Mouse (Mus musculus) brain, embryonic 14.5 days (tissue): Measurements from ENCODE around the gene Nelfcd.

Experiments used
- CTCF ChIP-seq: fragments of 200-500 bp; IDR thresholded peaks from 2 replicates; pipeline ENCODE4 v1.5.1; 2012; ENCODE audit warnings: inconsistent platforms, mild to moderate bottlenecking, moderate library complexity, borderline replicate concordance; ENCODE audit not compliant: insufficient read depth, insufficient read length; ENCODE audit errors: extremely low read depth
- POLR2A ChIP-seq: fragments of 200-500 bp; IDR thresholded peaks from 2 replicates; pipeline ENCODE4 v1.6.1; 2012; ENCODE audit warnings: mild to moderate bottlenecking, inconsistent platforms, borderline replicate concordance; ENCODE audit not compliant: poor library complexity, insufficient read depth, insufficient read length, severe bottlenecking; ENCODE audit errors: extremely low read depth

- TF ChIP-seq POLR2A (no peak), CTCF (no peak)
Observed at GRCm38 (mm10) chr2:174413127-174413526, 2.5 kb upstream of the Nelfcd start.
